Mouse (Mus musculus) left cerebral cortex, postnatal 4 days (tissue): ENCODE measurements around the gene Mpo. TPM values are rescaled to one million over a fixed set of nuclear protein-coding genes. Genes with fewer than 3 reads are reported as not detected.

Source experiments
- DNase-seq: peaks from one replicate; pipeline ENCODE4 v3.0.0-alpha.2; 2022
- intact Hi-C: fragments of 180-260 bp; cut with DNase I; formaldehyde crosslinking; loops from one replicate; pipeline ENCODE4 v1.15.1; 2025
- total RNA-seq, 2 experiments: library from RNA; stranded (reverse); gene quantifications; 2 replicates each; pipeline ENCODE4 v1.2.3; 2021

Mpo gene
- total RNA-seq, 2 experiments from 2014 or later: 0.32 TPM; not detected in 1

DNA sequence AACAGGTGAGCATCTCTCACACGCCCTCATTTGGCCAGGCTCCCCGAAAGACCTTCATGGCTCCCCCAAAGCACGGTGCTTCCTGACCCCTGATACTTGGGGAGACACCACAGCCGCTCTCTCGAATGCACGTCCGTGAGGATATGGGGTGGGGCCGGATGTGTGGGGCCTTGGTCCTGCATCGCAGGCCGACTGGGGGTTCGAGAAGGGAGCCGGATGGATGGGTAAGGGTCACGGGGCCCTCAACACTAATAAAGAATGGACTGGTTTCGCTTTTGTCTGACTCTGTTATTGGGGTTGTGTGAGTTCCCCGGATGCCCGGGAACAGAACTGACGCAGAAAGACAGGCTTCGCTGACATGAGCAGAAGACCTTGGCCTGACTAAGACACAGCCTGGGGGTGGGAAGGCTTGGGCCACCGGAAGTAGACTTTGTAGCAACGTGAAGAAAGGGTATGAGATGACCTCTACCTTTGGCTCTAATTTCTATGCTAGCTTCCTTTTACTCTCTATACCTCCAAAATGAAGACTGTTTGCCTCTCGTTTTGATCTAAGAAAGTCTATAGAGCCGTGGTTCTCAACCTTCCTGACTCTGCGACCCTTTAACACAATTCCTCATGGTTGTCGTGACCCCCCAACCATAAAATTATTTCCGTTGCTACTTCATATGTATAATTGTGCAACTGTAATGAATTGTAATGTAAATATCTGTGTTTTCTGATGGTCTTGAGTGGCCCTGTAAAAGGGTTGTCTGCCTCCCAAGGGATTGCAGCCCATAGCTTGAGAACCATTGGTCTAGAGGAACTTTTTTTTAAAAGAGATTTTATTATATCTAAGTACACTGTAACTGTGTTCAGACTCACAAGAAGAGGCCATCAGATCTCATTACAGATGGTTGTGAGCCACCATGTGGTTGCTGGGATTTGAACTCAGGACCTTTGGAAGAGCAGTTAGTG, 36.1 kb upstream of the Mpo start:
- DNase-seq: no peak
- intact Hi-C loops: no loop called here

DNA sequence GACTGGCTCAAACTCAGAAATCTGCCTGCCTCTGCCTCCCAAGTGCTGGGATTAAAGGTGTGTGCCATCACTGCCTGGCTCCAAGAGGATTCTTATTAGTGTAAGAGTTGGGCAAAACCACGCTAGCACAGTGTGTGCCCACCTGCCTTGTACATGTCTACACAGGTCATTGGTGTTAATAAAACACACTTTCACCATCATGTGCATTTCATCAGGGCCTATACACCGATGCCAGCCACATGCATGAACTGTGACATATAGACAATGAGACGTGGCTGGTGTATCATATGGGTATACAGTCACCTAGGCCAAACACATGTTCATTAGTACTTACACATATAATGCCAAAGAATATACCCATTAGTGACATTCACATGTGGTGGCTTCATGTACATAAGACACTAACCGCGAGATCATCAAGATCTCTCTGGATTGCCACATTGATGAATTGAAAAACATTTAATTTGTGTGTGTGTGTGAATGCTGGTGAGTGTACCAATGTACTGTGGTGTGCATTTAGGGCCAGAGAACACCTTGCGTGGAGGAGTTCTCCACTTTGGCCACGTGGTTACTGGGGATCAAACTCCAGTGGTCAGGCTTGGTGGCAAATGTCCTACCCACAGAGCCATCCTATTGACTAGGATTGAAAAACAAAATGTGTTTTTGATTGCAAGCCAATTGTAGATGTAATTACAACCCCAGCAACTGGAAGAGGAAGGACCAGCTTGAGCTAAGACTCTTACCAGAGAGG, 35.0 kb upstream of the Mpo start:
- intact Hi-C loops: no loop called here
- no peak for DNase-seq

DNA sequence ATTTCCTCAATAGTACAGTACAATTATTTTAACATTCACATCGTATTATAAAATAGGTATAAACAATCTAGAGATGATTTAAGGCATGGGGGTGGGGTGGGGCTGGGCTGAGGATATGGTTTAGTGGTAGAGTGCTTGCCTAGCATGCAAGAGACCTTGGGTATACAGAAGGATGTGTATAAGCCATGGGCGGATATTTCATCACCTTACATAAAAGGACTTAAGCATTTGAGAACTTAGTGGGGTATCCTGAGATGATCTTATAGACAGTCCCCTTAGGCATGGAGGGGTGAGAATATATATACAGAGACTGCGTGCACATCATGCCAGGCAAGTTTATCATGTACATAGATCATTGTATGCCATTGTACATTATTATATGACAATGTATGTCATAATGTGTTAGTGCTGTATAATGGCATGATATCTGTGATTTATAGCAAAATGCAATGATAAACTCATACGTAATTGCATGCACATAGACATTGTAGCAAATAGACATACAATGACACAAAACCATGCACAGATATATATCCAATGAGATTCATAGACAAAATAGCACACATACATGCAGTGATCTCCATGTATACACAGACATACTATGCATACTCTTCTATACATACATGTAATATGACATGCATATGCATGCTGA, 34.3 kb upstream of the Mpo start:
- intact Hi-C loops: no loop called here
- no peak for DNase-seq

DNA sequence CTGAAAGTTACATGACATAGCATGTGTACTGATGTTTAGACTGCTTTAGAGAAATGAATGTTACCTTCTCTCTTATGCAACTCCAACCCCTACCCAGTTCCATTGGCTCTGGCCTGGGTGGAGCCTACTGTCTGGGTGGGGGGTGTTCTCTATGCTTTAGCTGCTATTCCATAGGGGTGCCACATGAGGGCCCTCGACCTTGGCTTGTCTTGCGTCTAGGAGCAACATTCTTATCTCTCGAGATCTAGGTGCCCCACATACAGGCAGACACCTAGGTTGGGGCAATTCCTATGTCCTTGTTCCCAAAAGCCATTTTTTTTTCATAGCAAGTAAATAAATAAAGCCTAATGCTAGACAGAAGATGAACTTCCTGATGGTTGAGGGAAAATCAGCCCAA, 33.8 kb upstream of the Mpo start:
- intact Hi-C loops: no loop called here
- DNase-seq: peak; percentile 45

DNA sequence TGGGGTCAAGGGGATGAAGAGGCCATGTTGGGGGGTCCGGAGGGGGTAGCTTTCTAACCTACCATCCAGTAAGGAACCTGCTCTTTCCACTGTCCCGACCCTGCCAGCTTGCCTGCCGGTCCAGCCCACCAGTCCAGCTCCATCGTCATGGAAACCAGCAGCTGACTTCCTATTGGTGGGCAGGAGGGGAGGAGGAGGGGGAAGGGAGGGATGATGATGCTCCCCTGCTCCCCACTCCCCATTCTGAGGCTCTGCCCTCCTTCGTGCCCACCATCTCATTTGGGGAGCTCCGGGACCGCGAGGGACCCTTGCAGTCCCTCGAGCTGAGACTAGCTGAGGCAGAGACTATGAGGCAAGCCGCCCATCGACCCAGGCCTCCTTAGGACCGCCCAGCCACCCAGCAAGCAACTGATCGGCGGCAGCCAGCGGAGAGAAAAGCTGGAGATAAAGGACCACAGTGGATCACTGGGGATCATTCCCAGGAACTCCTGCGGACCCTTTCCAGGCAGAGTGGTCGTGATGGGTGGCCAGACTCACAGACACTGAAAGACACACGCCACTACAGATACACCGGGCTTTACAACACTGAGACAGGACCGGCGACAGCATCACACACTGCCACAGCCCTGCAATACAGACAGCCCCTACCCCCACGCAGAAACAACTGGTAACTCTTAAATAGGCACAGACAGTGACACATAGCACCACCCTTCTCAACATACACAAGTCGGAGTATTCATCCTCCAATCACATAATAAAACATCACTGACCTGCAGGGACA, 32.9 kb upstream of the Mpo start, which contains the start of gene Tspoap1:
Gene Tspoap1, plus strand, starts transcription at position 241 of the 781 bp plus-strand sequence.
- DNase-seq: peak; percentile 81
- intact Hi-C loops: no loop called here

DNA sequence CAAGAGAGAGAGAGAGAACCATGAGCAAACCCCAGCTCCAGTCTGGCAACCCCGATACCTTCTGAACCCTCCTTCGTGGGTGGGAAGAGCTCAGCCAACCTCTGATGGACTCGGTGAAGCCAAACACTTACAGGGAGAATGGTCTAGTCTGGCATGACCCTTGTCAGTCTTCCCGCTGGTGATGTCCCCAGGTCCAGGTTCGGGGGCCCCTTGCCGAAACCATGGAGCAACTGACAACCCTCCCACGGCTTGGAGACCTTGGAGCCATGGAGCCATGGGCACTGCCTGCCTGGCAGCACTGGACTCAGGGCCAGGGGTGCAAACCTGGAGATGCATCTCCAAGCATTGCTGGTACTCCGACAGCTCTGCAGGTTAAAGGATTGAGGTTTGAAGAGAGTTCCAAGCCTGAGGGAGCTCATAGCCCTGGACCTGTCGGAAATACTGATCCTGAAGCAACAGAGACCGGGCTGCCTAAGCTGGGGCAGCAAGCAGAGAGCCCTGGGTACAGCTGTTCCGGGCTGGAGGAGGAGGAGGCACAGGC, 32.1 kb upstream of the Mpo start:
- intact Hi-C loops: no loop called here
- DNase-seq: no peak

DNA sequence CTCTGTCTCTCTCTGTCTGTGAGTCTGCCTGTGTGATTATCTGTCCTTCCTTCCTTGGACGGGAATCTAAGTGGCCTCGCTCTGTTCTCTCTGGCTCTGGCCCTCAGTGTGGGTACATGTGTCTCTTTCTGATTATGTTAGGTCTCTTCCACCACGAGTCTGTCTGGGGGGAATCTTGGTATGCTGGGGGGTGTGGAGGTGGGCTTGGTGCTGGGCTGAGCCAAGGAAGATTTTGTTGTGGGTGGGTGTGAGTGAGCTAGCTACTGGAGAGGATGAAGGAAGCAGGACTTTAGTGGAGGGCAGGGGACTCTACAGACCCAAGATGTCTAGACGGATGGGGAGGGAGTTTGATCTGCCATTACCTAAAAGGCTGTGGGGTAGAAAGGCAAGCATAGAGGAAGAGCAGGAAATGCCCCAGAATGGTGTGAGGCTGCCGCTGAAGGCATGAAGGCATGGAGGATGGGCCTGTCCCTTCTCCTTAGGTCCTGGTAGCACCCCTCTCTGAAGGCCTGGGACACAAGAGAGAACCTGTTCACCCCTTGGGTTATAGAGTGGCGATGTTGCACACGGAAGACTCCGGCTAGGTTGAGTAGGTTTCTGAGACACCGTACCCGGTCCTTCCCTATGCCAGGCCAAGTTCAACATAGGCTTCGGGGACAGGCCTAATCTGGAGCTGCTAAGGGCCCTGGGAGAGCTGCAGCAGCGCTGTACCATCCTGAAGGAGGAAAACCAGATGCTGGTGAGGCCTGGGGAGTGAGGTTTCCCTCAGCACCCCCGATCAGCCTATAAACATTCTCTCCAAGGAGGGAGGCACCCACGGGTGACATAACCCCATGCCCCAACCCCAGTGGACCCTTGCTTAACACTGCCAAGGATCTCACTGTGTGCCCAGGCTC, 31.3 kb upstream of the Mpo start:
- intact Hi-C loops: no loop called here
- DNase-seq: no peak

DNA sequence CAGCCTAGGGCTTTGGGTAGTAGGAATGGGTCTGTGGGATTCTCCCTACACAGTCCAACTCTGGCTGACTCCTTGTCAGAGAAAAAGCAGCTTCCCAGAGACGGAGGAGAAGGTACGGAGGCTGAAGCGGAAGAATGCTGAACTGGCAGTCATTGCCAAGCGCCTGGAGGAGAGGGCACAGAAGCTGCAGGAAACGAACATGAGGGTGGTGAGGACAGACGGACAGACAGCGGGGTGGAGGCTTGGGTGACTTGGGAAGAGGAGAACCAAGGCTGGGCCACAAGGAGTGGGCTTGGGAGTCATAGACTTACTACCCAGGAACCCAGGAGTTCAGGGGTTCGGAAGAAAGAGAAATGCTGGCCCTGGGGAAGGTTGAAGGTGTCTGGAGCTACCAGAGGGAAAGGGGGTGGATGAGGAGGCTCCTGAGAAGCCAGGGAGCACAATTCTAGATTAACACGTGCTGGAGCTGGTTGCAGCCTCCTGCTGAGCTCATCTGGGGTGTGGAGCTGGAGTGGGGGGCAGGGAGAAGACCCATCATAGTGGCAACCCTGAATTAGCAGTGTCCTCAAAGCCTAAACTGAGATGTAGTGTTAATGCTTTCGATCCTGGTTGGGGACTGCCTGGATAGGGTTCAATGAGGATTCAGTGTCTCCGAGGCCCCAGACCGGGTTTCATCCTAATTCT, 30.5 kb upstream of the Mpo start:
- intact Hi-C loops: no loop called here

DNA sequence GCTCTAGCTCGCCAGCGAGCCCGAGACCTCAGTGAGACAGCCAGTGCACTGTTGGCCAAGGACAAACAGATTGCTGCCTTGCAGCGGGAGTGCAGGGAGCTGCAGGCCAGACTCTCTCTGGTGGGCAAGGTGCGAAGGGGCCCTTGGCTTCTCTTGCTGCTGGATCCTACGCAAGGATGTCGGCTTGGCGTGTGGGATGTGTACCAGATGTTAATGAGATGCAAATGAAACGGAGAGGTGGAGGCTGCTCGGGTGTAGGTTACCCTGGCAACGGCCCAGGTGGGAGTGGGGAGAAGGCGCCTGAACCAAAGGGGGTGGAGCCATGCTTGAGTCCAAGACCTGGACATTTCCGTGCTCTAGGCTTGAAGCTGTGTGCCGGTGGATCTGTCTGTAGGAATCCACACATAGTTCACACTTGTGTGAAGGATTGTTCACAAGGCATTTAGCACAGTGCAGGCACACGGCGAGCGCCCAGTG, 29.8 kb upstream of the Mpo start:
- intact Hi-C loops: no loop called here
- peak; percentile 71 for DNase-seq

More for the DNA sequence above, 30.5 kb upstream of the Mpo start:
- no peak for DNase-seq

DNA sequence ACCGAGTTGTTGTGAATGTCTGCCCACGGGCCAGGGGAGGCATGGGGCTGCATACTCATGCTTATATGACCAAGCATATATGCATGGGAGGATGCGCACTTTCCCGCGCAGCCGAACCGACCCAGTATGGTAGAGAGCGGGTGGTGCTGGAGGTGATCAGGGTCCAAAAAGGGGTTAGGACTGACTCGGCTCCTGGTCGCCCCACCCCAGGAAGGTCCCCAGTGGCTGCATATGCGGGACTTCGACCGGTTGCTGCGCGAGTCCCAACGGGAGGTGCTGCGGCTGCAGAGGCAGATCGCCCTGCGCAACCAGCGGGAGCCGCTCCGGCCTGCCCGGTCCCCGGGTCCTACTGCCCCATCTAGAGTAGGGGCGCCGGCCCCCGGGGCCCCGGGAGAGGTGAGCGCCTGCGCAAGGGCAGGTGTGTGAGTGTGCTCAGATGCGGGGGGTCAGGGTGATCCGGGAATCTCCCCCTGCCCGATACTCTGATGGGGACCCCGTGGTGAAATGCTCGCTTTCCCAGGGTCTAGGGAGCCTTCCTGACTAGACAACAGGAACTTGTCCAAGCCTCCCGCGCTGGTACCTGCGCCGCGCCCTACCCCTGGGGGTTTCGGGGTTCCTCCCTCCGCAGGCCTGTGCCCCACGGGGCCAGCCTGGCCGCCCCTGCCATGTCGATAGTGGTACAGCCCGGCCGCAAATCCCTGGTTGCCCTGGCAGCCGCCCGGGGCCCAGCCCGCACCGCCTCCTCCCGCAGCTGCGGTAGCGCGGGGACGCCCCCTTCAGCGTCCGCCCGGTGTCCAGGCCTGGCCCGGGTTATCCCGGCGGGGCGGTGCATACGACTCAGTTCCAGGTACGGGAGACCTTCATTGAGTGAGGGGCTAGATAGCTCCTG, 29.1 kb upstream of the Mpo start:
- peak; percentile 55 for DNase-seq
- intact Hi-C loops: no loop called here

DNA sequence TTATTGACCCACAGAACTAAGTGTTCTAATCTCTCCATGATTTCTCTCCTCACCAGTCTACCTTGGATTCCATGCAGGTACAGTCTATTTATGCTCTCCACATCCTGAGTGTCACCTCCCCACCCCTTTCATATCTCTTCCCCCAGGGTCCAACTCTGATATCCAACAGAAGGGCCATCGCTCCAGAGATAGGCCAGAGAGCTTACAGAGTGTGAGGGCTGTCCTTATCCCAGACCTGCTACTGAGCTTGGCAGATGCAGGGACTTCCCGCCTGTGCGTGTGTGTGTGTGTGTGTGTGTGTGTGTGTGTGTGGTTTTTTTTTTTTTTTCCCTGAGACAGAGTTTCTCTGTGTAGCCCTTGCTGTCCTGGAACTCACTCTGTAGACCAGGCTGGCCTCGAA, 24.6 kb upstream of the Mpo start:
- DNase-seq: no peak
- intact Hi-C loops: no loop called here

DNA sequence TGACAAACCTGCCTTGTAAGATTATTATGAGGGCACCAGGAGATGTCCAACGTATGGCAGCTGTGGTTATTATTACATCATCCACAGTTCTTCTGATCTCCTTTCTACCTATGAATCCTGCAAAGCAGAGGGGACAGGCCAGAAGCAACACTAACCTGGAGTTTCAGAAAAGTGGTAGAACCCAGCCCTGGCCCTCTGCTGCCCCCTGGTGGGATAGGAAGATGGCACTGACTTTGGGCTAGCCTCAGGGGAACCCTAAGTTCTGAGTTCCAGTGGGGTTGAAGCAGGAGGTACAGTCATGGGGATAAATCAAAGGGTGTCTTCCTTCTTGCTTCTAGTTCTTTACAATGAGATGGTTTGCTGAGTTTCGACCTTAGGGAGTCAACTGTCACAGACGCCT, 22.4 kb upstream of the Mpo start:
- intact Hi-C loops: no loop called here
- DNase-seq: peak; percentile 70

DNA sequence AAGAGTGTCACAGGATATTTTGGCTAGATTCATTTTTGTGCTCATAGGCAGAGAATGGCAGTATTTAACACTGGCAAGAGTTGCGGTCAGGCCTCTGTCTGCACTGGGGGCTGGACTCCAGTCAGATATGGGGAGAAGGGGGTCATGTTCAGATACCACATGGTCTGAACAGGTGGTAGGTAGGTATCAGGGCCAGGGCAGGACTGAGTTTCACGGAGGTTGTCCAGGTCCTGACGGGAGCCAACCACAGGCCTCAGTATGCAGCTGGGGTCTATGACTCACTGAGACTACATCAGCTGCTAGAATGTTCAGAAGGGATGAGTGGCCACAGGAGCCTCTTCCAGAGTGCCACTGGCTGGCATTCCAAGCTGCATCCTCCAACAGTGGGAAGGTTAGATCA, 21.0 kb upstream of the Mpo start:
- DNase-seq: no peak
- intact Hi-C loops: no loop called here

DNA sequence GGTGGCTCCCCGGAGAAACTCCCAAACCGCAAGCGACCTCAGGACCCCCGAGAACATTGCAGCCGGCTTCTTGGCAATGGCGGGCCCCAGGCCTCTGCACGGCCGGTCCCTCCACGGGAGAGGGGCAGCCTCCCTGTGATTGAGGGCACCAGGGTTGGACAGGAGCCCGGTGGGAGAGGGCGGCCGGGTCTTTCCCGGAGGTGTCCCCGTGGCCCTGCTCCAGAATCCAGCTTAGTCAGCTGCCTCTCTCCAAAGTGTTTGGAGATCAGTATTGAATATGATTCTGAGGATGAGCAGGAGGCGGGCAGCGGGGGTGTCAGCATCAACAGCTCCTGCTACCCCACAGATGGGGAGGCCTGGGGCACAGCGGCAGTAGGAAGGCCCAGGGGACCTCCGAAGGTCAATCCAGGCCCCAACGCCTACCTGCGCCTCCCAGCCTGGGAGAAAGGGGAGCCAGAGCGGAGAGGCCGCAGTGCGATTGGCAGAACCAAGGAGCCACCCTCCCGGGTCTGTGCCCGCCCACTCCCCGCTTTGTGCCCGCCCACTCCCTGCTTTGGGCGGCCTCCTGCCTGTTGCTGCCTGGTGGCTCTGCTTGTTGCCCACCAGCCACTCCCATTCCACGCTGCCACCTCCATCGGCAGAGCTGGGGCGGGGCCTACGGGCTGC, 15.1 kb upstream of the Mpo start:
- intact Hi-C loops: no loop called here

DNA sequence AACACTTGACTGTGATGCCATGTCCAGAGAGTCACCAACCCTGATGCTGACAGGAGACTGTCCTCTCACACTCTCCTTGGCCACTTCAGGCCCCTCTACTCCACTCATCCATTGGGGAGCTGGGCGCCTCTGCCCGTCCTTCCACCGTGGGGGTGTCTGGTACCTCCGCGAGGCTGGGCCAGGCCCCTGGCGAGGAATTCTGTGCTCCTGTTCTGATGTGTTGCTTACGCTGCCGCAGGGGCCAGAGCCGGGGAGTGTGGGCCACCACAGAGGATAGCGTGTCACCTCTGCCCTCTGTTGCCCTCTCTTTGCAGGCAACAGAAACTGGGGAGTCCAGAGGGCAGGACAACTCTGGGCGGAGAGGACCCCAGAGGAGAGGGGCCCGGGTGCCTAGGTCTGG, 14.5 kb upstream of the Mpo start:
- intact Hi-C loops: no loop called here
- DNase-seq: no peak

More for the DNA sequence above, 15.1 kb upstream of the Mpo start:
- DNase-seq: peak; percentile 75

DNA sequence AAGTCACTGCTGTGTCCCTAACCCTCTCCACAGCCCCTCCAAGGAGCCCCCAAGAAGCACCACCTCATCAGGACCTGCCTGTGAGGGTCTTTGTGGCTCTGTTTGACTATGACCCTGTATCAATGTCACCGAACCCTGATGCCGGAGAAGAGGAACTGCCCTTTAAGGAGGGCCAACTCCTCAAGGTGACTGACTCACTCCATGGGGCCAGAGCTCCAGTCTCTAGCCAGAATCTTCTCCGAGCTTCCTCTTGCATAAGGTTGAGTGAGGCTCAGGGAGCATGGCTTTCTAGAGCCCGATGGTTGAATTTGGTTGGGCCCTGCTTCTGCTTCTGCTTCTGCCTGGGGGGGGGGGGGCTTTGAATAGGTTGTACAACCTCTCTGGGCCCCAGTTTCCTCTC, 14.0 kb upstream of the Mpo start:
- no peak for DNase-seq
- intact Hi-C loops: no loop called here

DNA sequence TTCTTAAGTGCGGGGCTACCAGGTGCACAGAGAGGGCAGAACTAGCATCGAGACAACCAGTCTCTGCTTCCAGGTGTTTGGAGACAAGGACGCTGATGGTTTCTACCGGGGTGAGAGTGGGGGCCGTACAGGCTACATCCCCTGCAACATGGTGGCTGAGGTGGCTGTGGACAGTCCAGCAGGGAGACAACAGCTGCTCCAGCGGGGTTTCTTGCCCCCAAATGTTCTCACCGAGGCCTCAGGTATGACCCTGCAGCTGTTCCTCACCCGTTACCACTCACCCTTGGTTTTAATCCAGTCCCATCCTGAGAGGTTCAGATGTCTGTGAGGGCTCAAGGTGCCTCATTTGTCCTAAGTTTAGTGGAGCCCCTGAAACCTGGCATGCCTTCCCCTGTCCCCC, 13.3 kb upstream of the Mpo start:
- intact Hi-C loops: no loop called here
- no peak for DNase-seq
